Mouse (Mus musculus) thymus, adult 2 months (tissue): ENCODE measurements at regions not wholly inside any gene's neighbourhood (a gene's known extent, or its start where the extent isn't known, plus 50 kb on each side); places are given as distances from the start of the nearest gene placed in this dataset.

Experiments
- CTCF ChIP-seq: fragments of 200-500 bp; IDR thresholded peaks from 2 replicates; pipeline ENCODE4 v1.5.1; 2012; ENCODE audit warnings: mild to moderate bottlenecking, control low read depth, low read length, moderate library complexity, borderline replicate concordance; ENCODE audit not compliant: control insufficient read depth, poor library complexity, insufficient read depth; ENCODE audit errors: extremely low read depth
- POLR2A ChIP-seq: fragments of 200-500 bp; IDR thresholded peaks from 2 replicates; pipeline ENCODE4 v1.6.1; 2012; ENCODE audit warnings: mild to moderate bottlenecking, low read length, control low read depth, moderate library complexity; ENCODE audit not compliant: control insufficient read depth, poor library complexity, insufficient read depth; ENCODE audit errors: extremely low read depth

- TF ChIP-seq CTCF (no peak), POLR2A (no peak)
Measured at GRCm38 (mm10) chr12:119068079-119068478, 101.9 kb upstream of the Abcb5 start.
